Mouse (Mus musculus) hindbrain, embryonic 13.5 days (tissue): ENCODE data around the gene Hist1h2af. TPM values are rescaled to one million over a fixed set of nuclear protein-coding genes. Genes with fewer than 3 reads are reported as not detected.
"Not testable (repeated sequence)": the region's sequence is repeated elsewhere in the genome, so short reads cannot be mapped to it uniquely, and the experiment has no call there.

Experiments
- ATAC-seq: fragments of 200-750 bp; cut with Nextera tagmentation; 2 replicates; pipeline ENCODE4 v1.8.0; 2017; ENCODE audit warnings: moderate TSS enrichment; ENCODE audit not compliant: low FRiP score
- H3K27ac ChIP-seq: fragments of 300-500 bp; sonication (generic); 2 replicates; pipeline ENCODE4 v1.5.1; 2015; ENCODE audit warnings: inconsistent platforms, mild to moderate bottlenecking, moderate library complexity
- H3K27me3 ChIP-seq: fragments of 300-500 bp; sonication (generic); 2 replicates; pipeline ENCODE4 v1.6.1; 2015; ENCODE audit warnings: mild to moderate bottlenecking, inconsistent platforms
- H3K36me3 ChIP-seq: fragments of 300-500 bp; sonication (generic); 2 replicates; pipeline ENCODE4 v1.6.1; 2015; ENCODE audit warnings: mild to moderate bottlenecking, inconsistent platforms
- H3K4me1 ChIP-seq: fragments of 300-500 bp; sonication (generic); replicated peaks from 2 replicates; pipeline ENCODE4 v1.6.1; 2015; ENCODE audit warnings: inconsistent platforms
- H3K4me2 ChIP-seq: fragments of 300-500 bp; sonication (generic); 2 replicates; pipeline ENCODE4 v1.6.1; 2015; ENCODE audit warnings: inconsistent platforms, mild to moderate bottlenecking, moderate library complexity
- H3K4me3 ChIP-seq: fragments of 300-500 bp; sonication (generic); 2 replicates; pipeline ENCODE4 v1.5.1; 2015; ENCODE audit warnings: mild to moderate bottlenecking, inconsistent platforms
- H3K9ac ChIP-seq: fragments of 300-500 bp; sonication (generic); 2 replicates; pipeline ENCODE4 v1.6.1; 2015; ENCODE audit warnings: mild to moderate bottlenecking, inconsistent platforms
- H3K9me3 ChIP-seq: fragments of 300-500 bp; sonication (generic); 2 replicates; pipeline ENCODE4 v1.6.1; 2016; ENCODE audit warnings: inconsistent platforms
- WGBS: fragments of 180-500 bp; shearing (Covaris S2); methylation state at CpG from one replicate; pipeline ENCODE4 v1.1.7; 2015; 5-methylcytosine and 5-hydroxymethylcytosine counted together
- polyA plus RNA-seq: library from polyadenylated mRNA; unstranded; fragments of >200 nt; fragmentation: Nextera tagmentation; extraction: Ambion mirVana; gene quantifications from 2 replicates; pipeline ENCODE4 v1.2.1, GENCODE M21; 2015

The Hist1h2af gene
- polyA plus RNA-seq, 1 experiment from 2014 or later, result 2.4 TPM

GRCm38 (mm10) chr13:23554925-23555838 is 21.5 kb downstream of the Hist1h2af start:
- Histone ChIP-seq H3K4me2 (peak overlapping the region; percentile 99), H3K9ac (peak overlapping the region; percentile 80), H3K9me3 (no peaks in the 10 kb centered on the region), H3K4me3 (peak overlapping the region; percentile 53), H3K36me3 (no peaks in the 10 kb centered on the region), H3K27ac (peak overlapping the region; percentile 93), H3K4me1 (peaks cover 32% of the 10 kb centered on the region), H3K27me3 (no peaks in the 10 kb centered on the region)
- WGBS, result under 1% methylated on average over 54 of the region's 54 CpGs
- peak; percentile 73 for ATAC-seq

GRCm38 (mm10) chr13:23555839-23556416 is 22.2 kb downstream of the Hist1h2af start:
- Histone ChIP-seq H3K9me3 (no peaks in the 10 kb centered on the region), H3K9ac (peak overlapping the region; percentile 80), H3K27ac (peak overlapping the region; percentile 93), H3K4me3 (peak overlapping the region; percentile 53), H3K4me1 (peaks cover 29% of the 10 kb centered on the region), H3K36me3 (no peaks in the 10 kb centered on the region), H3K4me2 (peak overlapping the region; percentile 99), H3K27me3 (no peaks in the 10 kb centered on the region)
- ATAC-seq, result peak; percentile 80
- under 1% methylated on average over 18 of the region's 18 CpGs for WGBS

- Histone ChIP-seq H3K27me3 (no peaks in the 10 kb centered on the region), H3K36me3 (no peaks in the 10 kb centered on the region), H3K4me2 (no peak overlapping the region; the same call in 1 of the 2 replicates), H3K9me3 (no peaks in the 10 kb centered on the region), H3K27ac (0 out of 2 replicates have a peak overlapping the region, but pooled peaks have one; percentile 8), H3K4me1 (peaks cover 26% of the 10 kb centered on the region), H3K4me3 (no peak overlapping the region), H3K9ac (no peak overlapping the region)
- no peak for ATAC-seq
- WGBS, result 75% methylated on average over 3 of the region's 3 CpGs
Observed at GRCm38 (mm10) chr13:23556906-23557305, 23.2 kb downstream of the Hist1h2af start.

- H3K27ac ChIP-seq, H3K36me3 ChIP-seq, H3K27me3 ChIP-seq, H3K4me1 ChIP-seq, H3K9me3 ChIP-seq, H3K9ac ChIP-seq, H3K4me3 ChIP-seq, ATAC-seq: not testable (repeated sequence)
- H3K4me2 ChIP-seq, result 0 out of 2 replicates have a peak overlapping the region, but pooled peaks have one; percentile 4
- 24% methylated on average over 2 of the region's 2 CpGs for WGBS
Observed at GRCm38 (mm10) chr13:23560699-23561098, 27.0 kb downstream of the Hist1h2af start.

GRCm38 (mm10) chr13:23561531-23561882 is 27.8 kb downstream of the Hist1h2af start:
- not testable (repeated sequence) for H3K4me1 ChIP-seq, ATAC-seq, H3K36me3 ChIP-seq, H3K9me3 ChIP-seq, H3K27me3 ChIP-seq
- Histone ChIP-seq H3K4me3 (peak overlapping the region; percentile 46), H3K9ac (peak overlapping the region; percentile 75), H3K4me2 (peak overlapping the region; percentile 75), H3K27ac (peak overlapping the region; percentile 95)
- 0% methylated on average over 2 of the region's 5 CpGs for WGBS

- under 1% methylated on average over 59 of the region's 67 CpGs for WGBS
- peak; percentile 96 for ATAC-seq
Observed at GRCm38 (mm10) chr13:23561883-23562659, 28.4 kb downstream of the Hist1h2af start, which contains the start of gene Hist1h3e. Gene Hist1h3e, minus strand, starts transcription at chr13:23562369.

GRCm38 (mm10) chr13:23562699-23563462 is 29.2 kb downstream of the Hist1h2af start:
- Histone ChIP-seq H3K4me1 (peaks cover 3% of the 10 kb centered on the region; the same call in 1 of the 2 replicates), H3K36me3 (no peaks in the 10 kb centered on the region), H3K27me3 (no peaks in the 10 kb centered on the region), H3K9ac (peak overlapping the region; percentile 66), H3K4me2 (peak overlapping the region; percentile 75), H3K27ac (peak overlapping the region; percentile 95), H3K4me3 (peak overlapping the region; percentile 46), H3K9me3 (no peaks in the 10 kb centered on the region)
- WGBS, result 4% methylated on average over 18 of the region's 18 CpGs
- peak; percentile 65 for ATAC-seq

More at GRCm38 (mm10) chr13:23561883-23562659, 28.4 kb downstream of the Hist1h2af start, which contains the start of gene Hist1h3e:
- H3K27me3 ChIP-seq, H3K4me1 ChIP-seq, H3K9me3 ChIP-seq, H3K36me3 ChIP-seq: not testable (repeated sequence)
- Histone ChIP-seq H3K4me3 (peak within 1 kb of the TSS; percentile 46), H3K27ac (peak within 1 kb of the TSS; percentile 95), H3K9ac (peak within 1 kb of the TSS; percentile 75), H3K4me2 (peak within 1 kb of the TSS; percentile 75)

- Histone ChIP-seq H3K4me1 (peaks cover 3% of the 10 kb centered on the region; the same call in 1 of the 2 replicates), H3K9ac (no peak overlapping the region), H3K9me3 (no peaks in the 10 kb centered on the region), H3K36me3 (no peaks in the 10 kb centered on the region), H3K4me2 (no peak overlapping the region), H3K27me3 (no peaks in the 10 kb centered on the region), H3K4me3 (no peak overlapping the region), H3K27ac (peak overlapping the region; percentile 95)
- no peak for ATAC-seq
- 91% methylated on average over 2 of the region's 2 CpGs for WGBS
Observed at GRCm38 (mm10) chr13:23564482-23564881, 30.8 kb downstream of the Hist1h2af start.

- H3K4me2 ChIP-seq, result peak overlapping the region; percentile 74
- H3K4me3 ChIP-seq, result peak overlapping the region; percentile 50
- not testable (repeated sequence) for H3K27me3 ChIP-seq, H3K36me3 ChIP-seq, H3K9me3 ChIP-seq
- H3K27ac ChIP-seq, result peak overlapping the region; percentile 96
- peak; percentile 52 for ATAC-seq
- H3K4me1 ChIP-seq, result peaks cover 26% of the 10 kb centered on the region
- H3K9ac ChIP-seq, result peak overlapping the region; percentile 67
- 3% methylated on average over 21 of the region's 41 CpGs for WGBS
Observed at GRCm38 (mm10) chr13:23570261-23571021, 36.7 kb downstream of the Hist1h2af start.

- under 1% methylated on average over 18 of the region's 18 CpGs for WGBS
- H3K9me3 ChIP-seq, result no peaks in the 10 kb centered on the region
- peak within 1 kb of the TSS; percentile 50 for H3K4me3 ChIP-seq
- H3K27me3 ChIP-seq, result no peaks in the 10 kb centered on the region
- H3K36me3 ChIP-seq, result no peaks in the 10 kb centered on the region
- H3K9ac ChIP-seq, result peak within 1 kb of the TSS; percentile 81
- H3K4me2 ChIP-seq, result peak within 1 kb of the TSS; percentile 74
- ATAC-seq, result peak; percentile 92
- peak within 1 kb of the TSS; percentile 96 for H3K27ac ChIP-seq
- H3K4me1 ChIP-seq, result peaks cover 28% of the 10 kb centered on the region
Observed at GRCm38 (mm10) chr13:23571022-23571503, 37.4 kb downstream of the Hist1h2af start, which contains the start of the genes Hist1h2ae and Hist1h2bg. Gene Hist1h2ae, minus strand, starts transcription at chr13:23571220. Gene Hist1h2bg, plus strand, starts transcription at chr13:23571396.
